Mouse (Mus musculus) embryonic facial prominence, embryonic 11.5 days (tissue): ENCODE measurements at regions not wholly inside any gene's neighbourhood (a gene's known extent, or its start where the extent isn't known, plus 50 kb on each side); places are given as distances from the start of the nearest gene placed in this dataset.

Source experiments
- ATAC-seq: fragments of 200-750 bp; cut with Nextera tagmentation; replicated peaks from 2 replicates; pipeline ENCODE4 v1.8.0; 2017; ENCODE audit warnings: low read depth; ENCODE audit not compliant: insufficient number of reproducible peaks, low FRiP score, low TSS enrichment
- DNase-seq: peaks from one replicate; pipeline ENCODE4 v3.0.0-alpha.2; 2015; ENCODE audit warnings: low spot score
- H3K27ac ChIP-seq: fragments of 300-500 bp; sonication (generic); replicated peaks from 2 replicates; pipeline ENCODE4 v1.5.1; 2014; ENCODE audit warnings: mild to moderate bottlenecking, low read depth, low read length, control low read depth
- H3K27me3 ChIP-seq: fragments of 300-500 bp; sonication (generic); 2 replicates; pipeline ENCODE4 v1.6.1; 2014; ENCODE audit warnings: mild to moderate bottlenecking, low read length, moderate library complexity, mixed read lengths; ENCODE audit not compliant: control insufficient read depth, insufficient read depth
- H3K36me3 ChIP-seq: fragments of 300-500 bp; sonication (generic); replicated peaks from 2 replicates; pipeline ENCODE4 v1.6.1; 2014; ENCODE audit warnings: low read depth, mild to moderate bottlenecking, low read length, moderate library complexity, mixed read lengths; ENCODE audit not compliant: control insufficient read depth, insufficient read depth
- H3K4me1 ChIP-seq: fragments of 300-500 bp; sonication (generic); 2 replicates; pipeline ENCODE4 v1.6.1; 2014; ENCODE audit warnings: low read length, mixed read lengths; ENCODE audit not compliant: control insufficient read depth, insufficient read depth
- H3K4me2 ChIP-seq: fragments of 300-500 bp; sonication (generic); 2 replicates; pipeline ENCODE4 v1.6.1; 2014; ENCODE audit warnings: low read depth, mild to moderate bottlenecking, control low read depth, low read length, moderate library complexity
- H3K4me3 ChIP-seq: fragments of 300-500 bp; sonication (generic); 2 replicates; pipeline ENCODE4 v1.5.1; 2014; ENCODE audit warnings: low read depth, low read length, control low read depth
- H3K9ac ChIP-seq: fragments of 300-500 bp; sonication (generic); replicated peaks from 2 replicates; pipeline ENCODE4 v1.6.1; 2014; ENCODE audit warnings: mild to moderate bottlenecking, control low read depth, low read length
- H3K9me3 ChIP-seq: fragments of 300-500 bp; sonication (generic); replicated peaks from 2 replicates; pipeline ENCODE4 v1.6.1; 2016; ENCODE audit warnings: mild to moderate bottlenecking, low read length, inconsistent platforms, mixed read lengths; ENCODE audit not compliant: control insufficient read depth
- WGBS: fragments of 180-500 bp; shearing (Covaris S2); extraction: QIAGEN DNeasy Blood & Tissue Kit; methylation state at CpG from one replicate; pipeline ENCODE4 v1.1.7; 2014; 5-methylcytosine and 5-hydroxymethylcytosine counted together

- Histone ChIP-seq H3K9ac (no peak overlapping the region), H3K27me3 (no peaks in the 10 kb centered on the region; the same call in 1 of the 2 replicates), H3K36me3 (no peaks in the 10 kb centered on the region), H3K4me3 (no peak overlapping the region), H3K9me3 (no peaks in the 10 kb centered on the region), H3K27ac (no peak overlapping the region), H3K4me1 (no peaks in the 10 kb centered on the region), H3K4me2 (no peak overlapping the region)
- DNase-seq (no peak), ATAC-seq (no peak)
- 86% methylated on average over 2 of the region's 2 CpGs for WGBS
Observed at GRCm38 (mm10) chr19:15807681-15808080, 139.5 kb downstream of the Psat1 start.

GRCm38 (mm10) chr19:15803131-15803889 is 143.8 kb downstream of the Psat1 start:
- DNase-seq: peak; percentile 53
- Histone ChIP-seq H3K27ac (no peak overlapping the region), H3K36me3 (no peaks in the 10 kb centered on the region), H3K4me3 (no peak overlapping the region), H3K9me3 (no peaks in the 10 kb centered on the region), H3K4me1 (no peaks in the 10 kb centered on the region), H3K27me3 (no peaks in the 10 kb centered on the region; the same call in 1 of the 2 replicates), H3K9ac (no peak overlapping the region), H3K4me2 (no peak overlapping the region)
- 26% methylated on average over 8 of the region's 8 CpGs for WGBS
- peak; percentile 24; the same call in 1 of the 2 replicates for ATAC-seq

- Histone ChIP-seq H3K27me3 (no peaks in the 10 kb centered on the region; the same call in 1 of the 2 replicates), H3K27ac (no peak overlapping the region), H3K9ac (no peak overlapping the region), H3K36me3 (no peaks in the 10 kb centered on the region), H3K4me1 (no peaks in the 10 kb centered on the region), H3K9me3 (no peaks in the 10 kb centered on the region), H3K4me3 (no peak overlapping the region), H3K4me2 (no peak overlapping the region)
- DNase-seq (no peak), ATAC-seq (no peak)
- 50% methylated on average over 5 of the region's 5 CpGs for WGBS
Observed at GRCm38 (mm10) chr19:15802641-15803040, 144.5 kb downstream of the Psat1 start.

DNA sequence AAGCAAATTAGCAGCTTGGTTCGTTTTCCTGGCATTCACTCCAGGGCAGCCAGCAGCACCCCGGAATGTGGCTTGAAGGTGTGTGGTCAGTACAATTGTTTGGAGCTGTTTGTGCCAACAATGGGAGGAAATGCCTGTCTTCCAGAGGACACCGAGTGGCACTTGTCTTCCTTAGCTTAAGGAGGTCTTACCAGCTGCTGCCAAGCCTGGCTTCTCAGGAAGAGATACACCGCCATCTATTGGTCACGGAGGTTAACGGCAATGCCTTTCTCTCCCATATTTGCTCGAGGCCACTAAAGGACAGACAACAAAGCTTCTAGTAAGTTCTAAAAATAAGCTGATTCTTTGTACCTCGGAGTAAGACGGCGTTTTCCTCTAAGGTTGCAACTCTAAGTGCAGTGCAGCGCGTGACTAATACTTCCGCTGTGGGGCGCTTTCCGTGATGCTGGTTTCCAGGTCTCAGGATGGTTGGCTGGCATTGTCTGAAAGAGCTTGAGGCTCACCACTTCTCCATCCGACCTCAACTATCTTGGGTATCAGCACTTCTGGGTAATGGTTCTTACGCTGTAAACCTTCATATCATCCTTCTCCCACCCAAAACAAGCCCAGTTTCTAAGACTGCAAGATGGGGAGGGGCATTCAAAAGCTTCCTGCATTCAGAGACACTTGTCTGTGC is 145.2 kb downstream of the Psat1 start:
- Histone ChIP-seq H3K27me3 (no peaks in the 10 kb centered on the region; the same call in 1 of the 2 replicates), H3K9me3 (no peaks in the 10 kb centered on the region), H3K4me2 (peak overlapping the region; percentile 46), H3K27ac (no peak overlapping the region), H3K4me1 (no peaks in the 10 kb centered on the region), H3K4me3 (peak overlapping the region; percentile 19), H3K9ac (no peak overlapping the region; the same call in 1 of the 2 replicates), H3K36me3 (no peaks in the 10 kb centered on the region)
- ATAC-seq: peak; percentile 74
- WGBS: 5% methylated on average over 16 of the region's 17 CpGs
- DNase-seq: peak; percentile 94

DNA sequence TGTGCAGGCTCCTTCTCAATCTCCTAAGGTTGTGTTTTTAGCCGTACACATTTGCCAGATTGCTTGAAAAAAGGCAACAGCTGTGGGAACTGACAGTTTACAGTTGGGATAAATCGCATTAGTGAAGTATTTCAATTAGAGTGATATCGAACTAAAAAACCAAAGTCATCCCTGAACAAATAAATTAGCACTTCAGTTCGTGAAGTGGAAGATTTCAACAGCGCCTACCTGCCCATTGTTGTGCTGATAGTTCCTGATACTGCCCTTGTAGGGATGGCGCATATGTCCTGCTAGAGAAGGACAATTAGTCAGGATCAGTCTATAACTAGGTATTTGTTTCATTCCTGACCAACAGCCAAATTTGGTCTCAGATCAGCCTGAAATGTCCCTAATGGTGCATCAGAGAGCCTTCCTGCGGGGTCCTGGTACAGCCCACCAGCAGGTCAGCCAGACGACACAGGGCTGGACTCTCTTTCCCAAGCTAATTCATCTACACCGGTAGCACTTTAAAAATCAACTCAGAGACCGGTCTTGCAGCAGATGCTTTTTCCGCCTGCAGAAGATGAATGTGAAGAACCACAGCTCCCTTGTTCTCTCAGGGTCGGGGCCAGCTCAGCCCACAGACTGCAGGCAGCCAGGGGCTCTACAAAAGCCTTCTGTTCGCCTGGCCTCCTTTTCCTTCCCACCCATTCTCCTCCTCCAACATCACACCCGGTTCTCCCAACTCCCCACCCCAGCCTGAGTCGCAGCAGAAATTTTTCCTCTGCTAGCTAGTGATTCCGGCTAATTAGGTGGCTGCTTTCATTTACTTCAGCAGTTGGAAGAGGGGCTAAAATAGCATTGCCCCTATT is 146.1 kb downstream of the Psat1 start:
- H3K36me3 ChIP-seq: no peaks in the 10 kb centered on the region
- DNase-seq (peak; percentile 60), ATAC-seq (peak; percentile 77; the same call in 1 of the 2 replicates)
- no peaks in the 10 kb centered on the region for H3K9me3 ChIP-seq
- 13% methylated on average over 16 of the region's 16 CpGs for WGBS
- no peak overlapping the region for H3K9ac ChIP-seq
- peak overlapping the region; percentile 46 for H3K4me2 ChIP-seq
- H3K4me1 ChIP-seq: no peaks in the 10 kb centered on the region
- H3K27me3 ChIP-seq: no peaks in the 10 kb centered on the region; the same call in 1 of the 2 replicates
- no peak overlapping the region for H3K27ac ChIP-seq
- H3K4me3 ChIP-seq: peak overlapping the region; percentile 19

DNA sequence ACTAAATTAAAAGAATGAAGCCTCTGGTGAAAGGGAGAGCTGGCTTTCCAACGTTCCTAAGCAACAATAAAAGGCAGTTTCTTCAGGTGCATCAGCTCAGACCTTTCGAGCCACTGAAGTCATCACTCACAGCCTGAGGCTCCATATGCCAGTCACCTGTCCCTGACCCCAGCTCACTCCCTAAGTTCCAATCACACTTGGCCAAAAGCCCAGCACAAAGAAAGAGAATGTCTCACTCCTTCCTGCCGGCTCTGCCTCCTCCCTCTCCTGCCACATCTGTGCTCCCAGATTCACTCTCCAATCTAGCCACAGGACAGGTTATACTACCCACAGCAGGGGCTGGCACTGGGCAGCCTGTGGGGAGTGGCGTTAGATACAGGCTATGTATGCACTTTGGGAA is 150.7 kb downstream of the Psat1 start:
- no peaks in the 10 kb centered on the region for H3K4me1 ChIP-seq
- no peaks in the 10 kb centered on the region for H3K27me3 ChIP-seq
- WGBS: 56% methylated on average over 4 of the region's 4 CpGs
- no peak overlapping the region for H3K4me3 ChIP-seq
- no peak overlapping the region for H3K27ac ChIP-seq
- no peak for DNase-seq
- no peaks in the 10 kb centered on the region for H3K9me3 ChIP-seq
- no peak overlapping the region for H3K4me2 ChIP-seq
- no peak overlapping the region for H3K9ac ChIP-seq
- no peak for ATAC-seq
- no peaks in the 10 kb centered on the region for H3K36me3 ChIP-seq

- Histone ChIP-seq H3K36me3 (no peaks in the 10 kb centered on the region), H3K27me3 (no peaks in the 10 kb centered on the region), H3K4me1 (no peaks in the 10 kb centered on the region), H3K27ac (no peak overlapping the region), H3K4me2 (no peak overlapping the region), H3K4me3 (no peak overlapping the region), H3K9me3 (no peaks in the 10 kb centered on the region), H3K9ac (no peak overlapping the region)
- no peak for ATAC-seq
- DNase-seq: no peak
- 74% methylated on average over 4 of the region's 4 CpGs for WGBS
Observed at GRCm38 (mm10) chr19:15791942-15792341, 155.2 kb downstream of the Psat1 start.
